Comparison of ENCODE assay signal across 30 mouse cellular contexts in genomic region chr14:39682306-39683000, GRCm38 (mm10).
A peak's percentile ranks its signal among the peaks of the same experiment; 100 is the strongest.
DNase-seq lines count a peak whose midpoint lies in the region; ATAC-seq and TF ChIP-seq lines count a peak whose summit lies in the region.
"Had no signal": no experiment of that assay in that cellular context is flagged by ENCODE, and none has a peak within 500 bp of the region (broad histone marks: within the 10 kb centered on the region; RNA-seq: fewer than 3 reads in every experiment).

No protein-coding gene starts in this region.

- intact Hi-C loops in left cerebral cortex, postnatal 36 days (cut with DNase I) = no loop called here

- no peaks in the 10 kb centered on the region for H3K27me3 ChIP-seq in kidney, embryonic 14.5 days (ENCODE audit: control insufficient read depth, insufficient read depth, low read length)
- H3K27me3 ChIP-seq in liver, adult 2 months (ENCODE audit: control insufficient read depth, insufficient read depth, low read length) = no peaks in the 10 kb centered on the region
- H3K27me3 ChIP-seq: embryonic facial prominence, embryonic 13.5 days; forebrain, embryonic 12.5 days; forebrain, embryonic 15.5 days; heart, embryonic 13.5 days had no signal

- no peaks in the 10 kb centered on the region; the same call in 1 of the 2 replicates for H3K9me3 ChIP-seq in kidney, embryonic 14.5 days (ENCODE audit: control insufficient read depth, low read length)
- H3K9me3 ChIP-seq: embryonic facial prominence, embryonic 10.5 days; embryonic facial prominence, embryonic 13.5 days; forebrain, embryonic 12.5 days; forebrain, embryonic 15.5 days; heart, embryonic 10.5 days; heart, embryonic 13.5 days had no signal

- no peak overlapping the region for H3K4me3 ChIP-seq in kidney, embryonic 14.5 days (ENCODE audit: low read length)
- no peak overlapping the region for H3K4me3 ChIP-seq in liver, adult 2 months (ENCODE audit: insufficient read depth, low read depth, low read length)
- H3K4me3 ChIP-seq: embryonic facial prominence, embryonic 10.5 days; embryonic facial prominence, embryonic 13.5 days; erythroblast, embryonic 14.5 days; forebrain, embryonic 12.5 days; forebrain, embryonic 15.5 days; heart, adult 2 months; heart, embryonic 10.5 days; heart, embryonic 13.5 days had no signal

- H3K79me2 ChIP-seq in liver, adult 2 months (ENCODE audit: control insufficient read depth, insufficient read depth, low read length) = no peaks in the 10 kb centered on the region

- H3K4me2 ChIP-seq in kidney, embryonic 14.5 days (replicated peaks; ENCODE audit: low read depth, low read length) = no peak overlapping the region
- H3K4me2 ChIP-seq: embryonic facial prominence, embryonic 13.5 days; forebrain, embryonic 12.5 days; forebrain, embryonic 15.5 days; heart, embryonic 13.5 days; hindbrain, embryonic 14.5 days had no signal

- H3K36me3 ChIP-seq in kidney, embryonic 14.5 days (ENCODE audit: control insufficient read depth, insufficient read depth, low read length) = no peaks in the 10 kb centered on the region
- no peaks in the 10 kb centered on the region for H3K36me3 ChIP-seq in liver, adult 2 months (ENCODE audit: control insufficient read depth, insufficient read depth, low read length)
- H3K36me3 ChIP-seq: embryonic facial prominence, embryonic 10.5 days; embryonic facial prominence, embryonic 13.5 days; forebrain, embryonic 12.5 days; forebrain, embryonic 15.5 days; heart, embryonic 10.5 days; heart, embryonic 13.5 days had no signal

- TF ChIP-seq CTCF in liver, adult 2 months (IDR thresholded peaks at IDR 0.05; ENCODE audit: low read depth, low read length) = no peak

- DNase-seq in kidney, adult 18-20 months = peak; percentile 6
- DNase-seq in liver, adult 2 months (ENCODE audit: extremely low read depth, low read depth, low spot score) = peak; percentile 4
- DNase-seq in liver = no peak
- peak; percentile 6 for DNase-seq in kidney, postnatal 10 days
- DNase-seq in kidney, postnatal 36 days = peak; percentile 41 to 45
- DNase-seq in lung, postnatal 14 days = no peak
- no peak for DNase-seq in left cerebral cortex, postnatal 36 days (ENCODE audit: low spot score in 2 of 2)
- DNase-seq: adrenal gland, adult 8-10 months; adrenal gland, postnatal 25 days; B cell, adult 2 months; cerebellum, adult 11 months; cerebellum, adult 2 months; cerebellum, adult 9-11 months; cerebellum, postnatal 36 days; embryo, embryonic 11 days; gastrocnemius, postnatal 10 days; gastrocnemius, postnatal 36 days; heart, adult 2 months; heart, postnatal 14 days; heart, postnatal 4 days had no signal

- H3K9ac ChIP-seq in kidney, embryonic 14.5 days (ENCODE audit: low read depth, low read length) = no peak overlapping the region
- no peak overlapping the region for H3K9ac ChIP-seq in liver, adult 2 months (ENCODE audit: low read depth, low read length)
- H3K9ac ChIP-seq: embryonic facial prominence, embryonic 13.5 days; forebrain, embryonic 12.5 days; forebrain, embryonic 15.5 days; heart, embryonic 13.5 days; hindbrain, embryonic 14.5 days had no signal

- ATAC-seq in kidney, embryonic 14.5 days (ENCODE audit: low FRiP score, low TSS enrichment) = no peak
- ATAC-seq: forebrain, embryonic 15.5 days; hindbrain, postnatal 0 days had no signal

- no peak overlapping the region for H3K27ac ChIP-seq in kidney, embryonic 14.5 days (ENCODE audit: low read depth, low read length)
- H3K27ac ChIP-seq in liver, adult 2 months (replicated peaks; ENCODE audit: insufficient read depth, low read depth, low read length) = no peak overlapping the region
- H3K27ac ChIP-seq: embryonic facial prominence, embryonic 10.5 days; embryonic facial prominence, embryonic 13.5 days; forebrain, embryonic 12.5 days; forebrain, embryonic 15.5 days; heart, adult 2 months; heart, embryonic 10.5 days; heart, embryonic 13.5 days; hindbrain, embryonic 14.5 days; hindbrain, postnatal 0 days had no signal

- H3K4me1 ChIP-seq in kidney, embryonic 14.5 days (ENCODE audit: control insufficient read depth, insufficient read depth, low read length) = no peaks in the 10 kb centered on the region
- no peaks in the 10 kb centered on the region for H3K4me1 ChIP-seq in liver, adult 2 months (ENCODE audit: control insufficient read depth, insufficient read depth, low read length)
- H3K4me1 ChIP-seq: embryonic facial prominence, embryonic 10.5 days; embryonic facial prominence, embryonic 13.5 days; forebrain, embryonic 12.5 days; forebrain, embryonic 15.5 days; heart, embryonic 10.5 days; heart, embryonic 13.5 days had no signal

- TF ChIP-seq POLR2A in liver, adult 2 months (IDR thresholded peaks at IDR 0.05; ENCODE audit: extremely low read depth, insufficient read depth, low read length) = no peak

- WGBS in kidney, embryonic 14.5 days = 41% methylated on average over 2 of the region's 2 CpGs
- 77% methylated on average over 2 of the region's 2 CpGs for WGBS in liver, adult 2 months

Comparison
In these comparisons a context has a peak if more than half of its experiments do, and no peak if none do; other contexts are left out.
1. DNase-seq: peak in kidney, adult 18-20 months (single experiment), liver, adult 2 months (single experiment), kidney, postnatal 10 days (single experiment) and kidney, postnatal 36 days (2 of 2); none in liver (single experiment), lung, postnatal 14 days (single experiment) and left cerebral cortex, postnatal 36 days (0 of 2).